Mouse (Mus musculus) thymus, adult 2 months (tissue): ENCODE results near the gene Arhgap22. TPM values are rescaled to one million over a fixed set of nuclear protein-coding genes. Genes with fewer than 3 reads are reported as not detected.

Experiments
- DNase-seq: peaks from one replicate; pipeline ENCODE4 v3.0.0; 2021
- H3K27ac ChIP-seq: fragments of 200-500 bp; 2 replicates; pipeline ENCODE4 v1.5.1; 2012; ENCODE audit warnings: low read length, control low read depth; ENCODE audit not compliant: control insufficient read depth, insufficient read depth
- H3K27me3 ChIP-seq: fragments of 200-500 bp; 2 replicates; pipeline ENCODE4 v1.6.1; 2012; ENCODE audit warnings: mild to moderate bottlenecking, low read length, moderate library complexity, mixed read lengths; ENCODE audit not compliant: control insufficient read depth, insufficient read depth
- H3K36me3 ChIP-seq: fragments of 200-500 bp; 2 replicates; pipeline ENCODE4 v1.6.1; 2012; ENCODE audit warnings: mild to moderate bottlenecking, low read length, moderate library complexity; ENCODE audit not compliant: control insufficient read depth, insufficient read depth
- H3K4me1 ChIP-seq: fragments of 200-500 bp; replicated peaks from 2 replicates; pipeline ENCODE4 v1.6.1; 2012; ENCODE audit warnings: low read length; ENCODE audit not compliant: control insufficient read depth, insufficient read depth
- H3K4me3 ChIP-seq: fragments of 200-500 bp; 2 replicates; pipeline ENCODE4 v1.5.1; 2012; ENCODE audit warnings: mild to moderate bottlenecking, low read length, control low read depth, moderate library complexity; ENCODE audit not compliant: control insufficient read depth, insufficient read depth
- CTCF ChIP-seq: fragments of 200-500 bp; IDR thresholded peaks from 2 replicates; pipeline ENCODE4 v1.5.1; 2012; ENCODE audit warnings: mild to moderate bottlenecking, control low read depth, low read length, moderate library complexity, borderline replicate concordance; ENCODE audit not compliant: control insufficient read depth, poor library complexity, insufficient read depth; ENCODE audit errors: extremely low read depth
- POLR2A ChIP-seq: fragments of 200-500 bp; IDR thresholded peaks from 2 replicates; pipeline ENCODE4 v1.6.1; 2012; ENCODE audit warnings: mild to moderate bottlenecking, low read length, control low read depth, moderate library complexity; ENCODE audit not compliant: control insufficient read depth, poor library complexity, insufficient read depth; ENCODE audit errors: extremely low read depth
- WGBS: fragments of 180-500 bp; shearing (Covaris S2); methylation state at CpG from one replicate; pipeline ENCODE4 v1.1.7; 2018; 5-methylcytosine and 5-hydroxymethylcytosine counted together
- polyA plus RNA-seq: library from polyadenylated mRNA; depleted of rRNA; stranded (reverse); fragments of >200 nt; gene quantifications from 2 replicates; pipeline ENCODE4 v1.2.3, GENCODE M21; 2012

The Arhgap22 gene
- polyA plus RNA-seq, 1 experiment: 16.2 TPM

GRCm38 (mm10) chr14:33244946-33245345 lies 31.1 kb downstream of the Arhgap22 start:
- 67% methylated on average over 2 of the region's 2 CpGs for WGBS
- no peak for DNase-seq
- no peak for TF ChIP-seq CTCF
- no peak for TF ChIP-seq POLR2A
- Histone ChIP-seq H3K36me3 (no peaks in the 10 kb centered on the region), H3K4me1 (no peaks in the 10 kb centered on the region), H3K27ac (no peak overlapping the region), H3K4me3 (no peak overlapping the region), H3K27me3 (no peaks in the 10 kb centered on the region)

DNA sequence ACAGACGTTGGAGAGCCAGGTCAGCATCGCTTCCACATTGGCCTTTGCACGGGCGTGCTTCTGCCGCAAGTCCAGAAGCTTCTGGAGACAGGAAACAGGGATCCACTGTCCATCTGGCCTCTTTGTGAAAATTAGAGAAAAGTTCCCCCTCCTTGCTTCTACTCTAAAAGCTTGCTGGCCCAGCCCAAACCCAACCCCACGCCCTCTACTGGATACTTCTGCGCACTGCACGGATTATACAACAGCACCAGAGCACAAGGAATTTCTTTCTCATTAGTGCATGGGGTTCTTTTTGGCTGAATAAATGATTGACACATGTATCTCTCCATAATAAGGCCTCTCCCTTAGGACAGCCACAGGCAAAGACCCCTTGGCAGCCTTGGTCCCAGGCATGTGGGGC lies 32.6 kb downstream of the Arhgap22 start:
- H3K4me1 ChIP-seq: no peaks in the 10 kb centered on the region
- H3K27me3 ChIP-seq: no peaks in the 10 kb centered on the region; the same call in 1 of the 2 replicates
- H3K27ac ChIP-seq: no peak overlapping the region
- TF ChIP-seq CTCF: no peak
- no peak for TF ChIP-seq POLR2A
- 87% methylated on average over 8 of the region's 8 CpGs for WGBS
- no peak overlapping the region for H3K4me3 ChIP-seq
- H3K36me3 ChIP-seq: no peaks in the 10 kb centered on the region
- peak; percentile 9 for DNase-seq

DNA sequence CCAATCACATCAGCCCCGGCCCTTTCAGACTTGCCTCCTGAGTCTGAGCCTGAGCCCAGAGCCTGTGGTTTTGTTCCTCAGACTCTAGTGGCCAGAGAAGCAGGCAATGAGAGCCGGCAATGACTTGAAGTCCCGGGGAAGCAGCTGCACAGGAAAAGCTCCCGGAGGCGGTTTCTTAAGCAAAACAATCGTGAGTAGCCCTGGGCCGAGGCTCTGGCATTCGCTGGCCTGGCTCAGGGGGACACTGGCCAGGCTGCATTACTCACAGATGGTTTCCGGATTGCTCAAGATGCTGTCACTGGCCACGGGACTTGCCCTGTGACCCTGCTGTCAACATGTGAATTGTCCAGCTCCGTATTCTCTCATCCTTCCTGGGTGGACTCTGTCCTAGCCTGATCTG lies 33.8 kb downstream of the Arhgap22 start:
- H3K36me3 ChIP-seq: no peaks in the 10 kb centered on the region
- TF ChIP-seq POLR2A (no peak), CTCF (no peak)
- no peaks in the 10 kb centered on the region; the same call in 1 of the 2 replicates for H3K27me3 ChIP-seq
- 22% methylated on average over 11 of the region's 11 CpGs for WGBS
- H3K27ac ChIP-seq: no peak overlapping the region
- no peak overlapping the region for H3K4me3 ChIP-seq
- no peaks in the 10 kb centered on the region for H3K4me1 ChIP-seq
- no peak for DNase-seq

DNA sequence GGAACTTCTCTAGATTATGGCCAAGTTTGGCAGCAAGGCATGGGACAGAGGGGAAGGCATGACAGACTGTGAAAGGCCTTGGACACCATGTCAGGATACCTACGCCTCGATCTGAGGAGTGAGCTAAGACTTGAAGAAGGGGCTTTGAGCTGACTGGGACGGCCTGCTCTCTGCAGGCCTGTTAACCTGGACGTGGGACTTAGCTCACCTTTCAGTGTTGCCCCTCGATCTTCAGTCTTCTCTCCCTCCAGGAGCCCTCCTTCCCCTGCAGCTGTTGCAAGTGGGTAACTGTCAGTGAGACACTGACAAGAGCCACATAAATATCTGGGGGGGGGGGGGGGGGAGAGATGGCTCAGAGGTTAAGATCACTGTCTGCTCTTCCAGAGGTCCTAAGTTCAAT lies 34.9 kb downstream of the Arhgap22 start:
- Histone ChIP-seq H3K36me3 (no peaks in the 10 kb centered on the region), H3K27ac (no peak overlapping the region), H3K27me3 (no peaks in the 10 kb centered on the region; the same call in 1 of the 2 replicates), H3K4me3 (no peak overlapping the region), H3K4me1 (no peaks in the 10 kb centered on the region)
- 88% methylated on average over 5 of the region's 5 CpGs for WGBS
- DNase-seq: no peak
- TF ChIP-seq CTCF (no peak), POLR2A (no peak)

- H3K27ac ChIP-seq: no peak overlapping the region
- no peaks in the 10 kb centered on the region for H3K36me3 ChIP-seq
- TF ChIP-seq POLR2A (no peak), CTCF (no peak)
- H3K4me3 ChIP-seq: no peak overlapping the region
- DNase-seq: no peak
- H3K4me1 ChIP-seq: no peaks in the 10 kb centered on the region
- H3K27me3 ChIP-seq: no peaks in the 10 kb centered on the region; the same call in 1 of the 2 replicates
- 24% methylated on average over 30 of the region's 30 CpGs for WGBS
Measured at GRCm38 (mm10) chr14:33250215-33250939, 36.6 kb downstream of the Arhgap22 start.

DNA sequence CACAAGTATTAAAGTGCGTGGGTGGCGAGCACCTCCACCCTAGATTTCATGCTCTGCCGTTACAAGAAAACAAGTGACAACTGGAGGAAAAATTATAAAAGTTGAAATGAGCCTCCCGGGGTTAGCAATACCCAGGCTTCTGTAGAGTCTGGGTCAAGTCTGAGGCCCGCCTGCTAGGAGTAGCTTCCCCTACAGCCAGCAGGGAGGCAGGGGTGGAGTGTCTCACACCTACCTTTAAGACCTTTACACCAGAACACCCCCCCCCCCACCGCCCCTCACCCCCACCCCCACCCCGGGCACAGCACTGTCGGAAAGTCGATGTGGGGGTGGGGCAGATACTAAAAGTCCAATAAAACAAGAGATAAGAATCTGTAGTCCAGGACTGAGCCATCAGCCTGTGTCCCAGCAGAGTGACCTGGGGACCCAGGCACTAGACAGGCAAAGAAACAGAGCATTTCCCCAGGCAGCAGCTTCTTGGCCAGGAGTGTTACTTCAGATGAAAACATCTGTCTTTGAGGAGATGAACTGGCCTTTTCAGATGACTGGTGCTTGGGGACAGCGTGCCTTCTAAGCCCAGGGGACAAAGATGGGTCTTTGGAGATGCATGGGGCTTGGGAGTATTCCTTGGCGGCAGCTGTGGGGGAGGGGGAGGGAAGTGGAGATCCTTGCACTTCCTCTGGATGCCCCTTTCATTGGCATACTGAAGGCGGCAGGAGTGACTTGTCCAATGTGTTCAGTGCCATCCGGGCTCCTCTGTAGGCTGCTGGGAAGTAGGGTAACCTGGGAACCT lies 37.3 kb downstream of the Arhgap22 start:
- no peak for TF ChIP-seq CTCF
- TF ChIP-seq POLR2A: no peak
- no peak for DNase-seq
- WGBS: 22% methylated on average over 13 of the region's 13 CpGs
- H3K4me3 ChIP-seq: no peak overlapping the region
- no peak overlapping the region for H3K27ac ChIP-seq
- H3K4me1 ChIP-seq: no peaks in the 10 kb centered on the region
- no peaks in the 10 kb centered on the region for H3K36me3 ChIP-seq
- H3K27me3 ChIP-seq: no peaks in the 10 kb centered on the region; the same call in 1 of the 2 replicates
